Mouse (Mus musculus): ENCODE measurements around the gene 4930505A04Rik. TPM values are rescaled to one million over a fixed set of nuclear protein-coding genes. Genes with fewer than 3 reads are reported as not detected.
"Not testable (repeated sequence)": the region's sequence is repeated elsewhere in the genome, so short reads cannot be mapped to it uniquely, and the experiment has no call there.

4930505A04Rik gene
- polyA plus RNA-seq, 1 experiment = 0.08 TPM

- Histone ChIP-seq H3K36me3 (ENCODE audit: control insufficient read depth, insufficient read depth, low read length) (no peaks in the 10 kb centered on the region), H3K27me3 (replicated peaks; ENCODE audit: control insufficient read depth, insufficient read depth, low read length) (no peaks in the 10 kb centered on the region), H3K4me1 (ENCODE audit: control insufficient read depth, insufficient read depth, low read length) (no peaks in the 10 kb centered on the region), H3K27ac (ENCODE audit: insufficient read depth, low read depth, low read length) (no peak overlapping the region), H3K4me3 (ENCODE audit: insufficient read depth, low read depth, low read length) (no peak overlapping the region)
- no peak for TF ChIP-seq CTCF (conservative IDR thresholded peaks at IDR 0.05; ENCODE audit: insufficient read depth, insufficient read length, low read depth, low read length)
- no peak for TF ChIP-seq POLR2A (IDR thresholded peaks at IDR 0.05; ENCODE audit: low read depth, low read length)
- DNase-seq = no peak
- 76% methylated on average over 10 of the region's 10 CpGs for WGBS
Measured at GRCm38 (mm10) chr11:30488183-30488582, 16.6 kb upstream of the 4930505A04Rik start.

- Histone ChIP-seq H3K4me1 (ENCODE audit: control insufficient read depth, insufficient read depth, low read length) (no peaks in the 10 kb centered on the region), H3K27me3 (replicated peaks; ENCODE audit: control insufficient read depth, insufficient read depth, low read length) (no peaks in the 10 kb centered on the region), H3K27ac (ENCODE audit: insufficient read depth, low read depth, low read length) (no peak overlapping the region), H3K36me3 (ENCODE audit: control insufficient read depth, insufficient read depth, low read length) (no peaks in the 10 kb centered on the region), H3K4me3 (ENCODE audit: insufficient read depth, low read depth, low read length) (no peak overlapping the region)
- TF ChIP-seq CTCF (conservative IDR thresholded peaks at IDR 0.05; ENCODE audit: insufficient read depth, insufficient read length, low read depth, low read length) (no peak), POLR2A (IDR thresholded peaks at IDR 0.05; ENCODE audit: low read depth, low read length) (no peak)
- no peak for DNase-seq
- WGBS = 84% methylated on average over 4 of the region's 4 CpGs
Measured at GRCm38 (mm10) chr11:30483286-30483685, 11.7 kb upstream of the 4930505A04Rik start.

- no peak overlapping the region for H3K4me3 ChIP-seq (ENCODE audit: insufficient read depth, low read depth, low read length)
- TF ChIP-seq CTCF (conservative IDR thresholded peaks at IDR 0.05; ENCODE audit: insufficient read depth, insufficient read length, low read depth, low read length) = no peak
- no peak for TF ChIP-seq POLR2A (IDR thresholded peaks at IDR 0.05; ENCODE audit: low read depth, low read length)
- no peaks in the 10 kb centered on the region for H3K36me3 ChIP-seq (ENCODE audit: control insufficient read depth, insufficient read depth, low read length)
- H3K4me1 ChIP-seq (ENCODE audit: control insufficient read depth, insufficient read depth, low read length) = no peaks in the 10 kb centered on the region
- H3K27me3 ChIP-seq (replicated peaks; ENCODE audit: control insufficient read depth, insufficient read depth, low read length) = no peaks in the 10 kb centered on the region
- 68% methylated on average over 8 of the region's 8 CpGs for WGBS
- no peak overlapping the region for H3K27ac ChIP-seq (ENCODE audit: insufficient read depth, low read depth, low read length)
- no peak for DNase-seq
Measured at GRCm38 (mm10) chr11:30471187-30471586, 440 bp downstream of the 4930505A04Rik start.

- TF ChIP-seq CTCF (conservative IDR thresholded peaks at IDR 0.05; ENCODE audit: insufficient read depth, insufficient read length, low read depth, low read length) (no peak), POLR2A (IDR thresholded peaks at IDR 0.05; ENCODE audit: low read depth, low read length) (no peak)
- no peaks in the 10 kb centered on the region for H3K36me3 ChIP-seq (ENCODE audit: control insufficient read depth, insufficient read depth, low read length)
- H3K27me3 ChIP-seq (replicated peaks; ENCODE audit: control insufficient read depth, insufficient read depth, low read length) = no peaks in the 10 kb centered on the region
- H3K27ac ChIP-seq (ENCODE audit: insufficient read depth, low read depth, low read length) = no peak overlapping the region
- H3K4me3 ChIP-seq (ENCODE audit: insufficient read depth, low read depth, low read length) = no peak overlapping the region
- no peak for DNase-seq
- WGBS = 81% methylated on average over 4 of the region's 4 CpGs
- no peaks in the 10 kb centered on the region for H3K4me1 ChIP-seq (ENCODE audit: control insufficient read depth, insufficient read depth, low read length)
Measured at GRCm38 (mm10) chr11:30454331-30454730, 17.3 kb downstream of the 4930505A04Rik start.

- WGBS = 91% methylated on average over 2 of the region's 2 CpGs
- TF ChIP-seq POLR2A (IDR thresholded peaks at IDR 0.05; ENCODE audit: low read depth, low read length) (no peak), CTCF (conservative IDR thresholded peaks at IDR 0.05; ENCODE audit: insufficient read depth, insufficient read length, low read depth, low read length) (no peak)
- H3K36me3 ChIP-seq (ENCODE audit: control insufficient read depth, insufficient read depth, low read length) = no peaks in the 10 kb centered on the region
- H3K4me3 ChIP-seq (ENCODE audit: insufficient read depth, low read depth, low read length) = no peak overlapping the region
- no peak for DNase-seq
- no peaks in the 10 kb centered on the region for H3K27me3 ChIP-seq (replicated peaks; ENCODE audit: control insufficient read depth, insufficient read depth, low read length)
- no peak overlapping the region for H3K27ac ChIP-seq (ENCODE audit: insufficient read depth, low read depth, low read length)
- H3K4me1 ChIP-seq (ENCODE audit: control insufficient read depth, insufficient read depth, low read length) = no peaks in the 10 kb centered on the region
Measured at GRCm38 (mm10) chr11:30448126-30448525, 23.5 kb downstream of the 4930505A04Rik start.

- no peak overlapping the region for H3K27ac ChIP-seq (ENCODE audit: insufficient read depth, low read depth, low read length)
- peak; percentile 44 for DNase-seq
- 91% methylated on average over 1 of the region's 1 CpGs for WGBS
Measured at GRCm38 (mm10) chr11:30447561-30447960, 24.1 kb downstream of the 4930505A04Rik start.

GRCm38 (mm10) chr11:30444192-30444905 lies 27.3 kb downstream of the 4930505A04Rik start:
- 86% methylated on average over 12 of the region's 12 CpGs for WGBS
- not testable (repeated sequence) for H3K27ac ChIP-seq (ENCODE audit: insufficient read depth, low read depth, low read length)

More at GRCm38 (mm10) chr11:30447561-30447960, 24.1 kb downstream of the 4930505A04Rik start:
- Histone ChIP-seq H3K36me3 (ENCODE audit: control insufficient read depth, insufficient read depth, low read length) (no peaks in the 10 kb centered on the region), H3K4me3 (ENCODE audit: insufficient read depth, low read depth, low read length) (no peak overlapping the region), H3K27me3 (replicated peaks; ENCODE audit: control insufficient read depth, insufficient read depth, low read length) (no peaks in the 10 kb centered on the region), H3K4me1 (ENCODE audit: control insufficient read depth, insufficient read depth, low read length) (no peaks in the 10 kb centered on the region)
- TF ChIP-seq POLR2A (IDR thresholded peaks at IDR 0.05; ENCODE audit: low read depth, low read length) = no peak
- TF ChIP-seq CTCF (conservative IDR thresholded peaks at IDR 0.05; ENCODE audit: insufficient read depth, insufficient read length, low read depth, low read length) = no peak

More at GRCm38 (mm10) chr11:30444192-30444905, 27.3 kb downstream of the 4930505A04Rik start:
- H3K36me3 ChIP-seq (ENCODE audit: control insufficient read depth, insufficient read depth, low read length); H3K27me3 ChIP-seq (replicated peaks; ENCODE audit: control insufficient read depth, insufficient read depth, low read length); DNase-seq; H3K4me3 ChIP-seq (ENCODE audit: insufficient read depth, low read depth, low read length); H3K4me1 ChIP-seq (ENCODE audit: control insufficient read depth, insufficient read depth, low read length): not testable (repeated sequence)
